9 mouse cellular contexts compared by ENCODE assay signal in genomic region chr2:84637452-84638165, GRCm38 (mm10). TPM values are rescaled to one million over a fixed set of nuclear protein-coding genes. Genes with fewer than 3 reads are reported as not detected.
A peak's percentile ranks its signal among the peaks of the same experiment; 100 is the strongest.
DNase-seq lines count a peak whose midpoint lies in the region; ATAC-seq and TF ChIP-seq lines count a peak whose summit lies in the region.
"Had no signal": no experiment of that assay in that cellular context is flagged by ENCODE, and none has a peak within 500 bp of the region (broad histone marks: within the 10 kb centered on the region; RNA-seq: fewer than 3 reads in every experiment).

No protein-coding gene starts in this region.

- no peaks in the 10 kb centered on the region for H3K27me3 ChIP-seq in midbrain, postnatal 0 days (ENCODE audit: insufficient read depth, low read length)

- H3K4me1 ChIP-seq in midbrain, postnatal 0 days (ENCODE audit: insufficient read depth, low read length), result 0 out of 2 replicates have a peak, but pooled peaks cover 7% of the 10 kb centered on the region

- ATAC-seq in midbrain, postnatal 0 days (ENCODE audit: low FRiP score), result no peak

- peak overlapping the region; percentile 48 for H3K27ac ChIP-seq in midbrain, postnatal 0 days (ENCODE audit: low read depth, low read length)

- H3K9ac ChIP-seq in midbrain, postnatal 0 days (replicated peaks; ENCODE audit: low read length, poor library complexity, severe bottlenecking), result no peak overlapping the region

- intact Hi-C loops in gastrocnemius, postnatal 36 days (cut with DNase I), result no loop called here

- H3K36me3 ChIP-seq in midbrain, postnatal 0 days (ENCODE audit: insufficient read depth, low read length), result no peaks in the 10 kb centered on the region

- H3K9me3 ChIP-seq in midbrain, postnatal 0 days (ENCODE audit: low read length), result no peaks in the 10 kb centered on the region

- WGBS in midbrain, postnatal 0 days, result 34% methylated on average over 7 of the region's 7 CpGs

- peak; percentile 24 for DNase-seq in gastrocnemius, postnatal 10 days
- DNase-seq in gastrocnemius, postnatal 36 days, result no peak
- peak; percentile 19 for DNase-seq in gastrocnemius, postnatal 25 days
- peak; percentile 61 for DNase-seq in kidney, postnatal 14 days
- DNase-seq in midbrain, postnatal 0 days (ENCODE audit: low spot score), result no peak
- DNase-seq in layer of hippocampus, postnatal 25 days (ENCODE audit: extremely low spot score in 1 of 2, low spot score in 1 of 2), result no peak
- no peak for DNase-seq in right cerebral cortex, adult 18-20 months
- DNase-seq in spleen, postnatal 4 days (ENCODE audit: low spot score in 2 of 2), result no peak

- H3K4me3 ChIP-seq in midbrain, postnatal 0 days (ENCODE audit: low read depth, low read length), result no peak overlapping the region

- no peak overlapping the region for H3K4me2 ChIP-seq in midbrain, postnatal 0 days (ENCODE audit: low read depth, low read length, poor library complexity, severe bottlenecking)

- no peak for TF ChIP-seq CTCF in midbrain, postnatal 0 days (IDR thresholded peaks at IDR 0.05)

RNA-seq across cellular contexts. Expression of gene Ctnnd1, which starts 13.0 kb away (rescaled TPM):
- 10 to 100 TPM; 54.4 to 68.8 TPM for total RNA-seq in gastrocnemius, postnatal 10 days (2021)
- total RNA-seq in gastrocnemius, postnatal 36 days (2021), result 10 to 100 TPM; 28.8 to 29.9 TPM
- total RNA-seq in gastrocnemius, postnatal 25 days (2021), result 10 to 100 TPM; 29.6 to 31.2 TPM
- total RNA-seq in midbrain, postnatal 0 days (2014; rRNA removed), result 81.1 and 82.9 TPM in 2 replicates
- 13.7 and 15.8 TPM in 2 replicates for polyA plus RNA-seq in midbrain, postnatal 0 days (2015; fragmentation: Nextera tagmentation; extraction: Ambion mirVana)
- total RNA-seq in layer of hippocampus, postnatal 25 days (2021), result 10 to 100 TPM; 46.1 to 59.1 TPM

RNA-seq across cellular contexts. Expression of gene Btbd18, which starts 21.3 kb away (rescaled TPM):
- total RNA-seq in gastrocnemius, postnatal 10 days (2021), result under 1 TPM in 1 of 2 experiments, not detected in 1; 0.09 TPM
- not detected for total RNA-seq in gastrocnemius, postnatal 36 days (2021)
- total RNA-seq in gastrocnemius, postnatal 25 days (2021), result not detected
- total RNA-seq in midbrain, postnatal 0 days (2014; rRNA removed), result not detected in 2 replicates
- polyA plus RNA-seq in midbrain, postnatal 0 days (2015; fragmentation: Nextera tagmentation; extraction: Ambion mirVana), result 0.27 and 0.35 TPM in 2 replicates
- total RNA-seq in layer of hippocampus, postnatal 25 days (2021), result not detected
- polyA plus RNA-seq: gonadal fat pad, adult 2 months had no signal

RNA-seq across cellular contexts. Expression of gene Selenoh, which starts 33.0 kb away (rescaled TPM):
- 10 to 100 TPM; 25.4 to 26.7 TPM for total RNA-seq in gastrocnemius, postnatal 10 days (2021)
- 10 to 100 TPM in 1 of 2 experiments, 1 to 10 TPM in 1; 6.8 to 13.0 TPM for total RNA-seq in gastrocnemius, postnatal 36 days (2021)
- total RNA-seq in gastrocnemius, postnatal 25 days (2021), result 10 to 100 TPM in 1 of 2 experiments, 1 to 10 TPM in 1; 9.7 to 11.9 TPM
- total RNA-seq in midbrain, postnatal 0 days (2014; rRNA removed), result 180 and 269 TPM in 2 replicates
- polyA plus RNA-seq in midbrain, postnatal 0 days (2015; fragmentation: Nextera tagmentation; extraction: Ambion mirVana), result 210 and 211 TPM in 2 replicates
- 10 to 100 TPM; 30.3 to 31.5 TPM for total RNA-seq in layer of hippocampus, postnatal 25 days (2021)

RNA-seq across cellular contexts. Expression of gene Gm28635, which starts 40.2 kb away (rescaled TPM):
- not detected for total RNA-seq in gastrocnemius, postnatal 10 days (2021)
- not detected for total RNA-seq in gastrocnemius, postnatal 36 days (2021)
- total RNA-seq in gastrocnemius, postnatal 25 days (2021), result 1 to 10 TPM in 1 of 2 experiments, under 1 TPM in 1; 0.94 to 3.4 TPM
- total RNA-seq in midbrain, postnatal 0 days (2014; rRNA removed), result not detected in 2 replicates
- polyA plus RNA-seq in midbrain, postnatal 0 days (2015; fragmentation: Nextera tagmentation; extraction: Ambion mirVana), result not detected in 2 replicates
- total RNA-seq in layer of hippocampus, postnatal 25 days (2021), result 1 to 10 TPM in 1 of 2 experiments, not detected in 1; 1.1 TPM
- polyA plus RNA-seq: gonadal fat pad, adult 2 months had no signal

RNA-seq across cellular contexts. Expression of gene Med19, which starts 40.6 kb away (rescaled TPM):
- 10 to 100 TPM; 11.0 to 13.6 TPM for total RNA-seq in gastrocnemius, postnatal 10 days (2021)
- 1 to 10 TPM; 5.2 to 6.7 TPM for total RNA-seq in gastrocnemius, postnatal 36 days (2021)
- 1 to 10 TPM; 6.7 to 7.6 TPM for total RNA-seq in gastrocnemius, postnatal 25 days (2021)
- total RNA-seq in midbrain, postnatal 0 days (2014; rRNA removed), result 43.0 and 45.3 TPM in 2 replicates
- 47.4 and 49.5 TPM in 2 replicates for polyA plus RNA-seq in midbrain, postnatal 0 days (2015; fragmentation: Nextera tagmentation; extraction: Ambion mirVana)
- total RNA-seq in layer of hippocampus, postnatal 25 days (2021), result 10 to 100 TPM; 31.3 to 33.3 TPM

Comparison
In these comparisons a context has a peak if more than half of its experiments do, and no peak if none do; other contexts are left out.
1. DNase-seq: peak in gastrocnemius, postnatal 10 days (single experiment), gastrocnemius, postnatal 25 days (single experiment) and kidney, postnatal 14 days (single experiment); none in gastrocnemius, postnatal 36 days (0 of 2), midbrain, postnatal 0 days (single experiment), layer of hippocampus, postnatal 25 days (0 of 2), right cerebral cortex, adult 18-20 months (single experiment) and spleen, postnatal 4 days (0 of 2).